Mouse (Mus musculus) ES-Bruce4 (cell line): ENCODE results near the gene Tom1l2. TPM values are rescaled to one million over a fixed set of nuclear protein-coding genes. Genes with fewer than 3 reads are reported as not detected.

Source experiments
- H3K27ac ChIP-seq: 2 replicates; pipeline ENCODE4 v1.5.1; 2012; ENCODE audit warnings: low read length, inconsistent platforms; ENCODE audit not compliant: insufficient read depth
- H3K27me3 ChIP-seq: 2 replicates; pipeline ENCODE4 v1.6.1; 2012; ENCODE audit warnings: mild to moderate bottlenecking, low read length, inconsistent platforms; ENCODE audit not compliant: control insufficient read depth, poor library complexity, insufficient read depth, severe bottlenecking
- H3K36me3 ChIP-seq: 2 replicates; pipeline ENCODE4 v1.6.1; 2012; ENCODE audit warnings: inconsistent platforms, mild to moderate bottlenecking, low read length, moderate library complexity; ENCODE audit not compliant: control insufficient read depth, poor library complexity, insufficient read depth, severe bottlenecking
- H3K4me1 ChIP-seq: one replicate; pipeline ENCODE4 v1.8.1; 2011; ENCODE audit warnings: low read length; ENCODE audit not compliant: control insufficient read depth, insufficient read depth
- H3K4me3 ChIP-seq: 2 replicates; pipeline ENCODE4 v1.5.1; 2011; ENCODE audit warnings: low read depth, mild to moderate bottlenecking, low read length
- H3K9ac ChIP-seq: 2 replicates; pipeline ENCODE4 v1.6.1; 2012; ENCODE audit warnings: low read depth, mild to moderate bottlenecking, inconsistent platforms; ENCODE audit not compliant: poor library complexity, severe bottlenecking
- H3K9me3 ChIP-seq: replicated peaks from 2 replicates; pipeline ENCODE4 v1.6.1; 2012; ENCODE audit warnings: mild to moderate bottlenecking, low read length, inconsistent platforms; ENCODE audit not compliant: control insufficient read depth, poor library complexity, insufficient read depth, severe bottlenecking
- CTCF ChIP-seq: IDR thresholded peaks from one replicate; pipeline ENCODE4 v1.8.1; 2011; ENCODE audit warnings: low read depth, low read length
- EP300 ChIP-seq: IDR thresholded peaks from 2 replicates; pipeline ENCODE4 v1.6.1; 2011; ENCODE audit warnings: low read depth, low read length; ENCODE audit not compliant: insufficient read depth
- POLR2A ChIP-seq: IDR thresholded peaks from one replicate; pipeline ENCODE4 v1.8.1; 2011; ENCODE audit warnings: low read length; ENCODE audit not compliant: insufficient read depth
- polyA plus RNA-seq: library from polyadenylated mRNA; stranded (reverse); fragments of >200 nt; gene quantifications from 2 replicates; pipeline ENCODE4 v1.2.4, GENCODE M21; 2011; ENCODE audit warnings: low read depth; ENCODE audit not compliant: missing spikeins, insufficient read depth, insufficient read length

Tom1l2 gene
- polyA plus RNA-seq, 1 experiment: 9.9 TPM

DNA sequence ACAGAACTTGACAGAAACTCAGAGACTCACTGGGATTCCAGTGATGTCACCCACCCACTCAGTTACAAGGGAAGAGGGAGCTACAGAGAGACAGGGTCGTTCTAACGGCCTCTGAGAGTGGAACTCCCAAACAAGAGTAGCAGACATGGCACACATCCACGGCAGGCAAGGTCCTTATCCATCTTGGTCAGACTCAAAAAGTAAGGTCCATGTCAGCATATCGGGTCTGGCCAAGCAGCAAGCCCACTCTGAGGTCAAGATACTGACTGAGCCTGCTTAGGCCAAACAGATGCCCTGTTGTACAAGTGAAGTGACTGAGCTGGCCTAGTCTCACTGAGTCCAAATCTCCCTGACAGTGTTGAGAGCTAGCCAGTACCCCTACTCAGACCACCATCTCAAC lies 144.0 kb downstream of the Tom1l2 start:
- no peak overlapping the region for H3K27ac ChIP-seq
- no peak overlapping the region for H3K4me3 ChIP-seq
- TF ChIP-seq EP300: no peak
- no peak for TF ChIP-seq CTCF
- TF ChIP-seq POLR2A: no peak
- peaks cover 26% of the 10 kb centered on the region for H3K36me3 ChIP-seq
- H3K4me1 ChIP-seq: peaks cover 15% of the 10 kb centered on the region
- no peaks in the 10 kb centered on the region for H3K9me3 ChIP-seq
- H3K27me3 ChIP-seq: no peaks in the 10 kb centered on the region
- no peak overlapping the region for H3K9ac ChIP-seq

DNA sequence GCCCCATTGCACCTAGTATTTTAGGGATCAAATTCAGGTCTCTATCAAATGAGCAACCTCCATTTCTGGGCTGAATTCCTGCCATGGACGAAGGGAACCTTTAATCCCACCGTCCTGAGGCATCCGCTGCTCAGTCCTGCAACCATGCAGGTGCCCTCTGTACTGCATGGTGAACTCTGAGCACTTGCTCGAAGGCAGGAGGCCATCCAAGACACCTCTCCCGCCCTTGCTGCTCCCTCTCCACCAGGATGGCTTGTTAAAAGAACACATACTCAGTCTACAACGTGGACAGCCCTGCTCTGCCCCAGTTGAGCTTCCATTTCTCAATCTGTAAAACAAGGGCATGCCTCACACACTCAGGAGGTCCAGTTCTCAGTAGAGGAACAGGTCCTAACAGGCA lies 144.5 kb downstream of the Tom1l2 start:
- Histone ChIP-seq H3K36me3 (peaks cover 31% of the 10 kb centered on the region), H3K27ac (no peak overlapping the region), H3K4me3 (no peak overlapping the region), H3K27me3 (no peaks in the 10 kb centered on the region), H3K9me3 (no peaks in the 10 kb centered on the region), H3K9ac (no peak overlapping the region), H3K4me1 (peaks cover 13% of the 10 kb centered on the region)
- TF ChIP-seq CTCF: no peak

DNA sequence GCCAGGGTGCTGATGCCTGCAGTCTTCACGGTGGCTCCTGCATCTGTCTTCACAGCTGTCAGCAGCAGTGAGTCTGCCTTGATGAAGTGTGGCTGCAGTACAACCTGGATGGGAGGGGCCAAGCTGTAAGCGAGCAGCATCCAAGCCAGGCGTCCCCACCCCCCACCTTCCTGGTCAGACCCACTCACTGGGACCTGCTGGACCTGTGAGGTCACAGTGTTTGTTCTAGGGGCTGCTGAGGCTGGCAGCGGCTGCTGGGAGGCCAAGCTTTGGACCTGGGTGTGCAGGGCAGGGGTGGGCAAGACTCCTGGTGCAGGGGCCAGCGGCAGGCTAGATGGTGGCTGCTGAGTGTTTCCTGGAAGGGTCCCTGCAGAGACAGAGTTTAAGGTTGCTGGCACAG lies 146.5 kb downstream of the Tom1l2 start:
- no peak overlapping the region for H3K27ac ChIP-seq
- no peaks in the 10 kb centered on the region for H3K27me3 ChIP-seq
- H3K4me3 ChIP-seq: no peak overlapping the region
- no peak for TF ChIP-seq EP300
- TF ChIP-seq CTCF: no peak
- TF ChIP-seq POLR2A: no peak
- no peak overlapping the region for H3K9ac ChIP-seq
- peaks cover 46% of the 10 kb centered on the region for H3K36me3 ChIP-seq
- H3K4me1 ChIP-seq: peaks cover 3% of the 10 kb centered on the region
- no peaks in the 10 kb centered on the region for H3K9me3 ChIP-seq

DNA sequence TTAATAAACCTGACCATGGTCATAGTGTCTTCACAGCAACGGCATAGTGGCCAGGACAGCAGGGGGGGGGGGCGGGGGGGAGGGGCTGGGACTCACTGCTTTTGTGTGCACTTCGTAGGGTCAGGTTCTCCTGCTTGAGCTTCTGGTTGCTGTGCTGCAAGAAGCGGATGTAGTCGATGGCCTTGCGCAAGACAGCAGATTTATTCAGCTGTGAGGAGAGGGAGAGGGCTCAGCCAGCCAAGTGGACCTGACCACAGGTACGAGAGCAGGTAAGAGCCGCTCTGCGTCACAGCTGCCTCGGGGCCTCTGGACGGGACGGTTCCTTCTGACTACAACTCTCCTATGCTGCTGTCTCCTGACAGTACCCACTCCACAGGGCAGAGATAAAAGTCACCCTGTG lies 147.7 kb downstream of the Tom1l2 start:
- Histone ChIP-seq H3K9ac (no peak overlapping the region), H3K27ac (no peak overlapping the region), H3K4me1 (peaks cover 2% of the 10 kb centered on the region), H3K27me3 (no peaks in the 10 kb centered on the region), H3K4me3 (no peak overlapping the region), H3K9me3 (no peaks in the 10 kb centered on the region), H3K36me3 (peaks cover 48% of the 10 kb centered on the region)
- no peak for TF ChIP-seq POLR2A
- no peak for TF ChIP-seq EP300

DNA sequence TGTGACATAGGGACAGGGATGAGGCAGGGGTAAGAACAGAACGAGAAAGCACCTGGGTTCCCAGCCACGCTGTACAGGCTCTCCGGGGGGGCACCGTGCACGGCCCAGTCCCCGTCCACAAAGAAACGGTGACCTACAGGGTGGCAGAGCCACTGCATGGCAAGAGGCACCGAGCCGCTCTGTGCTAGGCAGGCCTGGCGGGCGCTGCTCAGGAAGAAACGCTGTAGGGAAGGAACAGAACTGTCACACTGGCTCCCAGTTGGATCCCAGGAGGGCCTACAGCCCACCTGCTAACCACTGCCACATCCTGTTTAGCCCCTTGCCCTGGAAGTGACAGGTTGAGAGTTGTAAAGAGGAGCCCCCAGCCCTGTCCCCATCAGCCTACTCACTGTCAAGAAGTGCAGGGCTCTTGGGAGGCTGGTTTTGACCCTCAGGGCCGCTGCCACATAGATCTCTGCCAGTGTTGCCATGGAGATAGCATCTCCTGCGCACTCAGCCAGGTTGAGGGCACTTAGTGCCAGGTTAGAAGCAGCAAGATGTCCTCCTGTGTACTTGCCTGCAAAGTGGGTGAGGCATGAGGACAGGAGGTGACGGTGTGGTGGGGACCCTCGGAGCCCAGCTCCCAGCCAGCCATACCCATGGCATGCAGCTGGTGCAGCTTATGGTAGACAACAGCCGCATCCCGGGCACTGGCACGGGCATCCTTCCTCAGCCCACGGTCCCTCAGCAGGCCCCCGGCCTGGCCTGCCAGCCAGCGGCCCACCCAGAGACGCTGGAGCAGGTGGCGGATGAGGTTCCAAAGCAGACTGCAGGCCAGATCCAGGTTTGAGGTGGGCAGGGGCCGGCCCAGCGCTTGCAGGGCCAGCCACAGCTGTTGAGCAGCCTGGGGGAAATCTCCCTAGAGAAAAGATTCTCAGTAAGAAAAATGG lies 149.7 kb downstream of the Tom1l2 start:
- no peak for TF ChIP-seq POLR2A
- TF ChIP-seq EP300: no peak
- TF ChIP-seq CTCF: no peak
- Histone ChIP-seq H3K9ac (no peak overlapping the region), H3K27me3 (no peaks in the 10 kb centered on the region), H3K4me1 (peaks cover 2% of the 10 kb centered on the region), H3K36me3 (peaks cover 54% of the 10 kb centered on the region), H3K4me3 (no peak overlapping the region), H3K27ac (no peak overlapping the region), H3K9me3 (no peaks in the 10 kb centered on the region)

DNA sequence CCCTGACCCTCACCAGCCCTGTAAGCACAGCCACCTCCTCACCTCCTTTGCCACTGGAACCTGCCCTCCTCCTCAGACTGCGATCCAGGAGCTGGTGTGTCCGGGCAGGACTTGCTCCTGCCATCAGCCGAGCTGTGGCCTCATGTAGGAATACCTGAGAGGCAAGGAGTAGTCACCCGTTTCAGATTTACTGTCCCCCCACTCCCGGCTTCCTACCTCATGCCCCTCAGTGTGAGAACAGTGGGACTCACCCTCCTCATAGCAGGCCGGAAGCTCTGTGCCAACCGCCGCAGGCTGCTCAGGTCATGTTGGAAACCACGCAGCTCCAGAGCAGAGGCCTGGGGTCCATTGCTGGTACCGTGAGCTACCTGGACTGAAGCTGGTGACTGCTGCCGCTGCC lies 152.3 kb downstream of the Tom1l2 start:
- Histone ChIP-seq H3K4me1 (no peaks in the 10 kb centered on the region), H3K4me3 (no peak overlapping the region), H3K27ac (no peak overlapping the region), H3K27me3 (no peaks in the 10 kb centered on the region), H3K9ac (no peak overlapping the region), H3K9me3 (no peaks in the 10 kb centered on the region), H3K36me3 (peaks cover 42% of the 10 kb centered on the region)
- TF ChIP-seq EP300: no peak
- no peak for TF ChIP-seq POLR2A
- TF ChIP-seq CTCF: no peak
